Mouse (Mus musculus) bone marrow, adult 2 months (tissue): ENCODE measurements at regions not wholly inside any gene's neighbourhood (a gene's known extent, or its start where the extent isn't known, plus 50 kb on each side); places are given as distances from the start of the nearest gene placed in this dataset.

Source experiments
- CTCF ChIP-seq: fragments of 200-500 bp; IDR thresholded peaks from 2 replicates; pipeline ENCODE4 v1.5.1; 2011; ENCODE audit warnings: low read length, control low read depth; ENCODE audit not compliant: control insufficient read depth, insufficient read depth
- POLR2A ChIP-seq: fragments of 200-500 bp; IDR thresholded peaks from 2 replicates; pipeline ENCODE4 v1.6.1; 2011; ENCODE audit warnings: low read depth, mild to moderate bottlenecking, control low read depth, low read length, borderline replicate concordance; ENCODE audit not compliant: control insufficient read depth

GRCm38 (mm10) chr3:148446845-148447244, 543.5 kb downstream of the Adgrl2 start:
- TF ChIP-seq CTCF (no peak), POLR2A (no peak)
